ENCODE assay signal across 8 mouse cellular contexts in genomic region chr9:13587085-13587933, GRCm38 (mm10).
DNase-seq lines count a peak whose midpoint lies in the region; ATAC-seq lines count a peak whose summit lies in the region.

No protein-coding gene starts in this region.

- H3K27me3 ChIP-seq in kidney, embryonic 14.5 days (ENCODE audit: control insufficient read depth, insufficient read depth, low read length), result no peaks in the 10 kb centered on the region
- no peaks in the 10 kb centered on the region for H3K27me3 ChIP-seq in liver, embryonic 15.5 days

- H3K27ac ChIP-seq in kidney, embryonic 14.5 days (ENCODE audit: low read depth, low read length), result no peak overlapping the region
- no peak overlapping the region for H3K27ac ChIP-seq in liver, embryonic 15.5 days (replicated peaks)

- no peaks in the 10 kb centered on the region for H3K9me3 ChIP-seq in kidney, embryonic 14.5 days (ENCODE audit: control insufficient read depth, low read length)
- H3K9me3 ChIP-seq in liver, embryonic 15.5 days (replicated peaks), result no peaks in the 10 kb centered on the region

- intact Hi-C loops in gastrocnemius, postnatal 36 days (cut with DNase I), result no loop called here

- H3K9ac ChIP-seq in kidney, embryonic 14.5 days (ENCODE audit: low read depth, low read length), result no peak overlapping the region
- H3K9ac ChIP-seq in liver, embryonic 15.5 days, result no peak overlapping the region

- 0 out of 2 replicates have a peak, but pooled peaks have one; percentile 52 for ATAC-seq in kidney, embryonic 14.5 days (ENCODE audit: low FRiP score, low TSS enrichment)
- ATAC-seq in activated CD4-positive, CD25-positive, alpha-beta regulatory T cell, adult 4 months, result peak; percentile 52
- peak; percentile 57 for ATAC-seq in liver, embryonic 15.5 days (ENCODE audit: insufficient read depth)

- no peak overlapping the region for H3K4me2 ChIP-seq in kidney, embryonic 14.5 days (replicated peaks; ENCODE audit: low read depth, low read length)
- H3K4me2 ChIP-seq in liver, embryonic 15.5 days, result no peak overlapping the region

- H3K4me3 ChIP-seq in kidney, embryonic 14.5 days (ENCODE audit: low read length), result no peak overlapping the region
- no peak overlapping the region for H3K4me3 ChIP-seq in liver, embryonic 15.5 days (replicated peaks)

- 46% methylated on average over 9 of the region's 9 CpGs for WGBS in kidney, embryonic 14.5 days
- 26% methylated on average over 9 of the region's 9 CpGs for WGBS in liver, embryonic 15.5 days (ENCODE audit: insufficient replicate concordance)

- H3K36me3 ChIP-seq in kidney, embryonic 14.5 days (ENCODE audit: control insufficient read depth, insufficient read depth, low read length), result no peaks in the 10 kb centered on the region
- no peaks in the 10 kb centered on the region for H3K36me3 ChIP-seq in liver, embryonic 15.5 days (replicated peaks)

- DNase-seq in kidney, adult 18-20 months, result no peak
- DNase-seq in heart, postnatal 4 days, result peak; percentile 16
- peak; percentile 24 to 36 for DNase-seq in spleen, adult 18-20 months
- no peak for DNase-seq in c-Kit-positive CD71-positive TER-119-positive erythroid progenitor cells, embryonic 14.5 days (ENCODE audit: low spot score)
- DNase-seq in gastrocnemius, postnatal 36 days, result no peak

- H3K4me1 ChIP-seq in kidney, embryonic 14.5 days (ENCODE audit: control insufficient read depth, insufficient read depth, low read length), result peaks cover 12% of the 10 kb centered on the region
- H3K4me1 ChIP-seq in liver, embryonic 15.5 days (replicated peaks), result no peaks in the 10 kb centered on the region

Comparison
In these comparisons a context has a peak if more than half of its experiments do, and no peak if none do; other contexts are left out.
1. DNase-seq: peak in heart, postnatal 4 days (single experiment) and spleen, adult 18-20 months (2 of 2); none in kidney, adult 18-20 months (single experiment), c-Kit-positive CD71-positive TER-119-positive erythroid progenitor cells, embryonic 14.5 days (single experiment) and gastrocnemius, postnatal 36 days (0 of 2).
2. Peak in every context shown above with its lines, with median percentiles within 50 percentile points of each other: ATAC-seq.